Comparison of ENCODE assay signal across 25 mouse cellular contexts in the genomic region with DNA sequence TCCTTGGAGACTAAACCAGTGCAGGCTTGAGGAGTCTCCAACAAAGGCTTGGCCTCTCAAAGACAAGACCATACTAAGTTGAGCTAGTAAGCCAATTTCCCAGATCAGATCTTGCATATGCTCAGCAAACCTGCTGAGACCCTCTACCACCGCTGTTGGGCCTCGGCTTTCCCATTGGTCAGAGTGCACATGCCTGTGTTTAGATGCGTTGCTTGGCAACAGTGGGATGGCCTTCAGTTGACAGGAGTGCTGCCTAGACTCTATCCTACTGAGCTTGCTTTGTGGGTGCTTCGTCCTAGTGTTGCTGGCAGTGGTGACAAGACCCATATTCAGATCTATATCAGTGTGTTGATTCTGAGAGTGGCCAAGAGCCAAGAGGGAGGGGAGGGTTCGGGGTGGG. TPM values are rescaled to one million over a fixed set of nuclear protein-coding genes. Genes with fewer than 3 reads are reported as not detected.
DNase-seq lines count a peak whose midpoint lies in the region; ATAC-seq lines count a peak whose summit lies in the region.
"Had no signal": no experiment of that assay in that cellular context is flagged by ENCODE, and none has a peak within 500 bp of the region (broad histone marks: within the 10 kb centered on the region; RNA-seq: fewer than 3 reads in every experiment).

No protein-coding gene starts in this region.

- ATAC-seq in forebrain, embryonic 14.5 days = no peak
- no peak for ATAC-seq in forebrain, embryonic 15.5 days (replicated peaks)
- no peak for ATAC-seq in midbrain, embryonic 14.5 days (ENCODE audit: low FRiP score, low TSS enrichment)
- ATAC-seq in midbrain, embryonic 13.5 days = no peak
- ATAC-seq: liver, embryonic 12.5 days had no signal

- no peaks in the 10 kb centered on the region for H3K9me3 ChIP-seq in forebrain, embryonic 14.5 days (replicated peaks; ENCODE audit: control insufficient read depth, low read length)
- no peaks in the 10 kb centered on the region for H3K9me3 ChIP-seq in forebrain, embryonic 15.5 days
- H3K9me3 ChIP-seq in midbrain, embryonic 14.5 days (ENCODE audit: control insufficient read depth, low read length) = no peaks in the 10 kb centered on the region
- no peaks in the 10 kb centered on the region for H3K9me3 ChIP-seq in midbrain, embryonic 13.5 days
- H3K9me3 ChIP-seq: heart, embryonic 15.5 days; limb, embryonic 12.5 days; liver, embryonic 12.5 days had no signal

- no peaks in the 10 kb centered on the region for H3K27me3 ChIP-seq in forebrain, embryonic 14.5 days (replicated peaks; ENCODE audit: control insufficient read depth, insufficient read depth, low read length)
- H3K27me3 ChIP-seq in forebrain, embryonic 15.5 days = no peaks in the 10 kb centered on the region
- no peaks in the 10 kb centered on the region for H3K27me3 ChIP-seq in midbrain, embryonic 14.5 days (ENCODE audit: control insufficient read depth, insufficient read depth, low read length)
- peaks cover 6% of the 10 kb centered on the region; the same call in 1 of the 2 replicates for H3K27me3 ChIP-seq in midbrain, embryonic 13.5 days
- H3K27me3 ChIP-seq: heart, embryonic 15.5 days; limb, embryonic 12.5 days; liver, embryonic 12.5 days had no signal

- peak; percentile 10 for DNase-seq in forebrain, embryonic 14.5 days (ENCODE audit: low spot score)
- DNase-seq in midbrain, embryonic 14.5 days = peak; percentile 11
- peak; percentile 63 for DNase-seq in embryo, embryonic 10.5 days (ENCODE audit: low spot score)
- DNase-seq in retina, postnatal 1 day = peak; percentile 55
- DNase-seq in adrenal gland, adult 8-10 months = no peak
- DNase-seq: adrenal gland, postnatal 14 days; cerebellum, adult 18-20 months; cerebellum, postnatal 25 days; gastrocnemius, postnatal 14 days; heart, adult 18-20 months; heart, postnatal 4 days; kidney, adult 18-20 months; kidney, postnatal 10 days; lung, adult 2 months; thymus, adult 18-20 months had no signal

- no peak overlapping the region for H3K27ac ChIP-seq in forebrain, embryonic 14.5 days (ENCODE audit: low read depth, low read length)
- H3K27ac ChIP-seq in forebrain, embryonic 15.5 days (replicated peaks) = no peak overlapping the region
- no peak overlapping the region for H3K27ac ChIP-seq in midbrain, embryonic 14.5 days (replicated peaks; ENCODE audit: low read depth, low read length)
- H3K27ac ChIP-seq in midbrain, embryonic 13.5 days = no peak overlapping the region
- H3K27ac ChIP-seq: heart, embryonic 15.5 days; limb, embryonic 12.5 days; liver, embryonic 12.5 days had no signal

- H3K4me2 ChIP-seq in forebrain, embryonic 14.5 days (ENCODE audit: low read length) = no peak overlapping the region
- no peak overlapping the region for H3K4me2 ChIP-seq in forebrain, embryonic 15.5 days (replicated peaks)
- H3K4me2 ChIP-seq in midbrain, embryonic 14.5 days (ENCODE audit: low read length) = no peak overlapping the region
- H3K4me2 ChIP-seq in midbrain, embryonic 13.5 days (replicated peaks) = no peak overlapping the region
- H3K4me2 ChIP-seq: heart, embryonic 15.5 days; limb, embryonic 12.5 days; liver, embryonic 12.5 days had no signal

- no peak overlapping the region for H3K4me3 ChIP-seq in forebrain, embryonic 14.5 days (ENCODE audit: low read depth, low read length)
- H3K4me3 ChIP-seq in forebrain, embryonic 15.5 days = no peak overlapping the region
- no peak overlapping the region for H3K4me3 ChIP-seq in midbrain, embryonic 14.5 days (replicated peaks; ENCODE audit: low read depth, low read length)
- no peak overlapping the region for H3K4me3 ChIP-seq in midbrain, embryonic 13.5 days (replicated peaks)
- H3K4me3 ChIP-seq: heart, embryonic 15.5 days; limb, embryonic 12.5 days; liver, embryonic 12.5 days had no signal

- no peaks in the 10 kb centered on the region for H3K36me3 ChIP-seq in forebrain, embryonic 14.5 days (ENCODE audit: control insufficient read depth, insufficient read depth, low read length)
- H3K36me3 ChIP-seq in forebrain, embryonic 15.5 days = no peaks in the 10 kb centered on the region
- H3K36me3 ChIP-seq in midbrain, embryonic 14.5 days (ENCODE audit: control insufficient read depth, insufficient read depth, low read length) = no peaks in the 10 kb centered on the region
- no peaks in the 10 kb centered on the region for H3K36me3 ChIP-seq in midbrain, embryonic 13.5 days
- H3K36me3 ChIP-seq: heart, embryonic 15.5 days; limb, embryonic 12.5 days; liver, embryonic 12.5 days had no signal

- no peak overlapping the region for H3K9ac ChIP-seq in forebrain, embryonic 14.5 days (ENCODE audit: low read length)
- H3K9ac ChIP-seq in forebrain, embryonic 15.5 days (replicated peaks) = no peak overlapping the region
- no peak overlapping the region for H3K9ac ChIP-seq in midbrain, embryonic 14.5 days (replicated peaks; ENCODE audit: low read length)
- no peak overlapping the region for H3K9ac ChIP-seq in midbrain, embryonic 13.5 days (replicated peaks)
- H3K9ac ChIP-seq: heart, embryonic 15.5 days; limb, embryonic 12.5 days; liver, embryonic 12.5 days had no signal

- no peaks in the 10 kb centered on the region for H3K4me1 ChIP-seq in forebrain, embryonic 14.5 days (ENCODE audit: control insufficient read depth, insufficient read depth, low read length)
- H3K4me1 ChIP-seq in forebrain, embryonic 15.5 days = no peaks in the 10 kb centered on the region
- no peaks in the 10 kb centered on the region for H3K4me1 ChIP-seq in midbrain, embryonic 14.5 days (ENCODE audit: control insufficient read depth, insufficient read depth, low read length)
- H3K4me1 ChIP-seq in midbrain, embryonic 13.5 days (replicated peaks) = no peaks in the 10 kb centered on the region
- H3K4me1 ChIP-seq: heart, embryonic 15.5 days; liver, embryonic 12.5 days had no signal

- WGBS in forebrain, embryonic 14.5 days = 11% methylated on average over 5 of the region's 5 CpGs
- 8% methylated on average over 5 of the region's 5 CpGs for WGBS in forebrain, embryonic 15.5 days
- 13% methylated on average over 5 of the region's 5 CpGs for WGBS in midbrain, embryonic 14.5 days
- 8% methylated on average over 5 of the region's 5 CpGs for WGBS in midbrain, embryonic 13.5 days

RNA-seq across cellular contexts. Expression of gene Hist1h2br, which starts 28.1 kb away (rescaled TPM):
- 9.4 and 17.8 TPM in 2 replicates for polyA plus RNA-seq in forebrain, embryonic 14.5 days (2014; fragmentation: Nextera tagmentation; extraction: Ambion mirVana)
- 11.5 and 15.4 TPM in 2 replicates for polyA plus RNA-seq in forebrain, embryonic 15.5 days (2015; fragmentation: Nextera tagmentation; extraction: Ambion mirVana)
- polyA plus RNA-seq in midbrain, embryonic 14.5 days (2014; fragmentation: Nextera tagmentation; extraction: Ambion mirVana) = 4.0 and 4.1 TPM in 2 replicates
- 11.3 and 12.2 TPM in 2 replicates for polyA plus RNA-seq in midbrain, embryonic 13.5 days (2015; fragmentation: Nextera tagmentation; extraction: Ambion mirVana)
- 10 to 100 TPM; 63.3 to 78.8 (median 69.1) TPM for total RNA-seq in adrenal gland, adult 8-10 months (2022)

RNA-seq across cellular contexts. Expression of gene Hist1h2ap, which starts 28.3 kb away (rescaled TPM):
- polyA plus RNA-seq in forebrain, embryonic 14.5 days (2014; fragmentation: Nextera tagmentation; extraction: Ambion mirVana) = 2,010 and 3,186 TPM in 2 replicates
- polyA plus RNA-seq in forebrain, embryonic 15.5 days (2015; fragmentation: Nextera tagmentation; extraction: Ambion mirVana) = 1,855 and 2,360 TPM in 2 replicates
- polyA plus RNA-seq in midbrain, embryonic 14.5 days (2014; fragmentation: Nextera tagmentation; extraction: Ambion mirVana) = 613 and 855 TPM in 2 replicates
- polyA plus RNA-seq in midbrain, embryonic 13.5 days (2015; fragmentation: Nextera tagmentation; extraction: Ambion mirVana) = 1,729 and 1,932 TPM in 2 replicates
- total RNA-seq in adrenal gland, adult 8-10 months (2022) = 10 to 100 TPM; 19.8 to 45.6 (median 32.3) TPM

RNA-seq across cellular contexts. Expression of gene Hist1h4n, which starts 29.6 kb away (rescaled TPM):
- 4.6 and 16.7 TPM in 2 replicates for polyA plus RNA-seq in forebrain, embryonic 14.5 days (2014; fragmentation: Nextera tagmentation; extraction: Ambion mirVana)
- 6.1 and 9.4 TPM in 2 replicates for polyA plus RNA-seq in forebrain, embryonic 15.5 days (2015; fragmentation: Nextera tagmentation; extraction: Ambion mirVana)
- 5.7 and 9.6 TPM in 2 replicates for polyA plus RNA-seq in midbrain, embryonic 14.5 days (2014; fragmentation: Nextera tagmentation; extraction: Ambion mirVana)
- polyA plus RNA-seq in midbrain, embryonic 13.5 days (2015; fragmentation: Nextera tagmentation; extraction: Ambion mirVana) = 11.0 and 11.2 TPM in 2 replicates
- 100 to 1,000 TPM in 2 of 4 experiments, 10 to 100 TPM in 2; 56.8 to 227 (median 113) TPM for total RNA-seq in adrenal gland, adult 8-10 months (2022)

RNA-seq across cellular contexts. Expression of gene Hist1h4m, which starts 50.1 kb away (rescaled TPM):
- not detected in 2 replicates for polyA plus RNA-seq in forebrain, embryonic 14.5 days (2014; fragmentation: Nextera tagmentation; extraction: Ambion mirVana)
- not detected in 2 replicates for polyA plus RNA-seq in forebrain, embryonic 15.5 days (2015; fragmentation: Nextera tagmentation; extraction: Ambion mirVana)
- polyA plus RNA-seq in midbrain, embryonic 14.5 days (2014; fragmentation: Nextera tagmentation; extraction: Ambion mirVana) = not detected in 2 replicates
- polyA plus RNA-seq in midbrain, embryonic 13.5 days (2015; fragmentation: Nextera tagmentation; extraction: Ambion mirVana) = not detected in 2 replicates
- total RNA-seq in adrenal gland, adult 8-10 months (2022) = 100 to 1,000 TPM; 110 to 175 (median 150) TPM
- polyA plus RNA-seq: embryonic facial prominence, embryonic 14.5 days; heart, embryonic 15.5 days; limb, embryonic 12.5 days; liver, embryonic 12.5 days; neural tube, embryonic 11.5 days had no signal

RNA-seq across cellular contexts. Expression of gene Hist1h2ao, which starts 51.3 kb away (rescaled TPM):
- polyA plus RNA-seq in forebrain, embryonic 14.5 days (2014; fragmentation: Nextera tagmentation; extraction: Ambion mirVana) = not detected in 2 replicates
- polyA plus RNA-seq in forebrain, embryonic 15.5 days (2015; fragmentation: Nextera tagmentation; extraction: Ambion mirVana) = 1.8 TPM in 1 of 2 replicates, not detected in the other
- polyA plus RNA-seq in midbrain, embryonic 14.5 days (2014; fragmentation: Nextera tagmentation; extraction: Ambion mirVana) = not detected in 2 replicates
- not detected in 2 replicates for polyA plus RNA-seq in midbrain, embryonic 13.5 days (2015; fragmentation: Nextera tagmentation; extraction: Ambion mirVana)
- 10 to 100 TPM in 3 of 4 experiments, 1 to 10 TPM in 1; 6.1 to 36.2 (median 24.9) TPM for total RNA-seq in adrenal gland, adult 8-10 months (2022)
- total RNA-seq: adrenal gland, postnatal 14 days; CH12.LX; heart, postnatal 4 days; left cerebral cortex, postnatal 10 days; megakaryocyte-erythroid progenitor cell, adult 5-6 weeks had no signal
- polyA plus RNA-seq: embryonic facial prominence, embryonic 14.5 days; heart, embryonic 15.5 days; limb, embryonic 12.5 days; liver, embryonic 12.5 days; lung, adult 2 months; neural tube, embryonic 11.5 days had no signal
